Mouse (Mus musculus) lung, adult 2 months (tissue): ENCODE results near the gene Mark3. TPM values are rescaled to one million over a fixed set of nuclear protein-coding genes. Genes with fewer than 3 reads are reported as not detected.

Experiments
- DNase-seq: peaks from one replicate; pipeline ENCODE4 v3.0.0; 2022
- H3K4me1 ChIP-seq: fragments of 200-500 bp; 2 replicates; pipeline ENCODE4 v1.6.1; 2011; ENCODE audit warnings: low read length; ENCODE audit not compliant: control insufficient read depth, insufficient read depth
- H3K4me3 ChIP-seq: fragments of 200-500 bp; replicated peaks from 2 replicates; pipeline ENCODE3; 2011; ENCODE audit warnings: low read depth, mild to moderate bottlenecking, control low read depth, low read length; ENCODE audit errors: extremely low read depth
- CTCF ChIP-seq: fragments of 200-500 bp; IDR thresholded peaks from 2 replicates; pipeline ENCODE4 v1.5.1; 2011; ENCODE audit warnings: mild to moderate bottlenecking, low read length, control low read depth; ENCODE audit not compliant: insufficient read depth
- POLR2A ChIP-seq: fragments of 200-500 bp; IDR thresholded peaks from 2 replicates; pipeline ENCODE4 v1.6.1; 2011; ENCODE audit warnings: low read depth, mild to moderate bottlenecking, control low read depth, low read length, borderline replicate concordance; ENCODE audit errors: extremely low read depth
- WGBS: fragments of 180-500 bp; shearing (Covaris S2); methylation state at CpG from one replicate; pipeline ENCODE4 v1.1.7; 2018; 5-methylcytosine and 5-hydroxymethylcytosine counted together
- polyA plus RNA-seq: library from polyadenylated mRNA; depleted of rRNA; stranded (reverse); fragments of >200 nt; gene quantifications from 2 replicates; pipeline ENCODE4 v1.2.3, GENCODE M21; 2012

Mark3 gene
- polyA plus RNA-seq, 1 experiment: 27.7 TPM

- Histone ChIP-seq H3K4me1 (peaks cover 3% of the 10 kb centered on the region), H3K4me3 (no peak overlapping the region)
- DNase-seq: no peak
- TF ChIP-seq CTCF (no peak), POLR2A (no peak)
- 89% methylated on average over 3 of the region's 3 CpGs for WGBS
These were observed 29.5 kb downstream of the Mark3 start for GRCm38 (mm10) chr12:111603871-111604270.

- no peak for DNase-seq
- H3K4me3 ChIP-seq: no peak overlapping the region
- H3K4me1 ChIP-seq: peaks cover 3% of the 10 kb centered on the region
- WGBS: 81% methylated on average over 2 of the region's 2 CpGs
- TF ChIP-seq POLR2A: no peak
- no peak for TF ChIP-seq CTCF
These were observed 31.3 kb downstream of the Mark3 start for GRCm38 (mm10) chr12:111605619-111606018.

GRCm38 (mm10) chr12:111608015-111608414 lies 33.7 kb downstream of the Mark3 start:
- Histone ChIP-seq H3K4me1 (no peaks in the 10 kb centered on the region), H3K4me3 (no peak overlapping the region)
- TF ChIP-seq CTCF: no peak
- TF ChIP-seq POLR2A: no peak
- 66% methylated on average over 5 of the region's 5 CpGs for WGBS
- DNase-seq: no peak

- TF ChIP-seq POLR2A (no peak), CTCF (no peak)
- Histone ChIP-seq H3K4me1 (no peaks in the 10 kb centered on the region), H3K4me3 (no peak overlapping the region)
- 90% methylated on average over 5 of the region's 5 CpGs for WGBS
- no peak for DNase-seq
These were observed 40.3 kb downstream of the Mark3 start for GRCm38 (mm10) chr12:111614475-111615141.

- DNase-seq: no peak
- TF ChIP-seq CTCF (no peak), POLR2A (no peak)
- H3K4me3 ChIP-seq: no peak overlapping the region
- 82% methylated on average over 7 of the region's 7 CpGs for WGBS
- H3K4me1 ChIP-seq: no peaks in the 10 kb centered on the region
These were observed 43.9 kb downstream of the Mark3 start for GRCm38 (mm10) chr12:111618266-111618665.

GRCm38 (mm10) chr12:111648061-111648645 lies 73.8 kb downstream of the Mark3 start:
- Histone ChIP-seq H3K4me1 (no peaks in the 10 kb centered on the region), H3K4me3 (no peak overlapping the region)
- TF ChIP-seq CTCF (peak; percentile 86), POLR2A (no peak)
- DNase-seq: peak; percentile 49
- 47% methylated on average over 6 of the region's 6 CpGs for WGBS

- DNase-seq: no peak
- Histone ChIP-seq H3K4me1 (no peaks in the 10 kb centered on the region), H3K4me3 (no peak overlapping the region)
- 86% methylated on average over 3 of the region's 3 CpGs for WGBS
- TF ChIP-seq POLR2A (no peak), CTCF (no peak)
These were observed 78.6 kb downstream of the Mark3 start for GRCm38 (mm10) chr12:111652953-111653352.

GRCm38 (mm10) chr12:111653434-111653833 lies 79.1 kb downstream of the Mark3 start:
- Histone ChIP-seq H3K4me3 (no peak overlapping the region), H3K4me1 (no peaks in the 10 kb centered on the region)
- no peak for TF ChIP-seq POLR2A
- TF ChIP-seq CTCF: peak; percentile 90
- WGBS: 24% methylated on average over 3 of the region's 3 CpGs
- peak; percentile 61 for DNase-seq

GRCm38 (mm10) chr12:111655695-111656094 lies 81.4 kb downstream of the Mark3 start:
- no peak overlapping the region for H3K4me3 ChIP-seq
- H3K4me1 ChIP-seq: no peaks in the 10 kb centered on the region
- no peak for DNase-seq
- TF ChIP-seq POLR2A: no peak
- no peak for TF ChIP-seq CTCF
- 82% methylated on average over 11 of the region's 11 CpGs for WGBS

- Histone ChIP-seq H3K4me3 (no peak overlapping the region), H3K4me1 (peaks cover 3% of the 10 kb centered on the region; the same call in 1 of the 2 replicates)
- TF ChIP-seq POLR2A: no peak
- TF ChIP-seq CTCF: no peak
- WGBS: 91% methylated on average over 4 of the region's 4 CpGs
- no peak for DNase-seq
These were observed 85.0 kb downstream of the Mark3 start for GRCm38 (mm10) chr12:111659331-111659730.
